Mouse (Mus musculus) testis, adult 2 months (tissue): ENCODE data around the gene Mum1l1.

Experiments used
- CTCF ChIP-seq: fragments of 200-500 bp; IDR thresholded peaks from 2 replicates; pipeline ENCODE4 v1.5.1; 2012; ENCODE audit warnings: low read depth, mild to moderate bottlenecking, inconsistent platforms, low read length, moderate library complexity; ENCODE audit not compliant: control insufficient read depth, insufficient read depth, insufficient replicate concordance
- POLR2A ChIP-seq: fragments of 200-500 bp; IDR thresholded peaks from 2 replicates; pipeline ENCODE4 v1.6.1; 2012; ENCODE audit warnings: low read depth, mild to moderate bottlenecking, inconsistent platforms, low read length, moderate library complexity; ENCODE audit not compliant: control insufficient read depth

DNA sequence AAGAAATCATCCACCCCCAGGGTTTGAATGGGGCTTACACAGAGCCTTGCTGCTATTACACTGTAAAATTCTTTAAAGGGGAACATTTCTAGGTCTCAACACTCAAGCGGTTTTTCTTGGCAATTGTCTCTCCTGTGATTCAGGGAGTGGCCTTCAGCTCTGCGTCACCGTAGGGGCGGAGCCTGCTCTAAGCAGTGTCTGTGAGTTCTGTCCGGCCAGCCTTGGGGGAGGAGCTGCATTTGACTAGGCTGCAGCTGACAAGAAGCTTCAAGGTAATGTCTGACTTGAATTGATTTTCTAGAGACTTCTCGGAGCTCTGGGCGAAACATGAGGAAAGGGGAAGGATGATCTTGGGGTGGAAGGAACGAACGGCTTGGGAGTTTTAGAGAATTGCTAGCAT is 21.3 kb downstream of the Mum1l1 start:
- no peak for TF ChIP-seq POLR2A
- no peak for TF ChIP-seq CTCF
